Mouse (Mus musculus) midbrain, embryonic 10.5 days (tissue): ENCODE data around the gene Ppp2r3c. TPM values are rescaled to one million over a fixed set of nuclear protein-coding genes. Genes with fewer than 3 reads are reported as not detected.
"Not testable (repeated sequence)": the region's sequence is repeated elsewhere in the genome, so short reads cannot be mapped to it uniquely, and the experiment has no call there.

Experiments
- DNase-seq: peaks from one replicate; pipeline ENCODE4 v3.0.0-alpha.2; 2017; ENCODE audit warnings: low spot score
- H3K27ac ChIP-seq: fragments of 300-500 bp; sonication (generic); replicated peaks from 2 replicates; pipeline ENCODE4 v1.5.1; 2016; ENCODE audit warnings: mild to moderate bottlenecking
- H3K27me3 ChIP-seq: fragments of 300-500 bp; sonication (generic); 2 replicates; pipeline ENCODE4 v1.6.1; 2016; ENCODE audit warnings: low read depth, mild to moderate bottlenecking; ENCODE audit not compliant: poor library complexity, severe bottlenecking
- H3K36me3 ChIP-seq: fragments of 300-500 bp; sonication (generic); 2 replicates; pipeline ENCODE4 v1.6.1; 2016; ENCODE audit warnings: mild to moderate bottlenecking, moderate library complexity
- H3K4me1 ChIP-seq: fragments of 300-500 bp; sonication (generic); 2 replicates; pipeline ENCODE4 v1.6.1; 2016
- H3K4me3 ChIP-seq: fragments of 300-500 bp; sonication (generic); 2 replicates; pipeline ENCODE4 v1.5.1; 2016; ENCODE audit warnings: mild to moderate bottlenecking, moderate library complexity
- H3K9me3 ChIP-seq: fragments of 300-500 bp; sonication (generic); replicated peaks from 2 replicates; pipeline ENCODE4 v1.6.1; 2016; ENCODE audit warnings: mild to moderate bottlenecking
- WGBS: fragments of 180-500 bp; shearing (Covaris S2); methylation state at CpG from one replicate; pipeline ENCODE4 v1.1.7; 2016; 5-methylcytosine and 5-hydroxymethylcytosine counted together
- polyA plus RNA-seq: library from polyadenylated mRNA; unstranded; fragments of >200 nt; fragmentation: Nextera tagmentation; extraction: Ambion mirVana; gene quantifications from 2 replicates; pipeline ENCODE4 v1.2.1, GENCODE M21; 2016

Gene Ppp2r3c
- 24.2 and 26.6 TPM in 2 replicates for polyA plus RNA-seq

DNA sequence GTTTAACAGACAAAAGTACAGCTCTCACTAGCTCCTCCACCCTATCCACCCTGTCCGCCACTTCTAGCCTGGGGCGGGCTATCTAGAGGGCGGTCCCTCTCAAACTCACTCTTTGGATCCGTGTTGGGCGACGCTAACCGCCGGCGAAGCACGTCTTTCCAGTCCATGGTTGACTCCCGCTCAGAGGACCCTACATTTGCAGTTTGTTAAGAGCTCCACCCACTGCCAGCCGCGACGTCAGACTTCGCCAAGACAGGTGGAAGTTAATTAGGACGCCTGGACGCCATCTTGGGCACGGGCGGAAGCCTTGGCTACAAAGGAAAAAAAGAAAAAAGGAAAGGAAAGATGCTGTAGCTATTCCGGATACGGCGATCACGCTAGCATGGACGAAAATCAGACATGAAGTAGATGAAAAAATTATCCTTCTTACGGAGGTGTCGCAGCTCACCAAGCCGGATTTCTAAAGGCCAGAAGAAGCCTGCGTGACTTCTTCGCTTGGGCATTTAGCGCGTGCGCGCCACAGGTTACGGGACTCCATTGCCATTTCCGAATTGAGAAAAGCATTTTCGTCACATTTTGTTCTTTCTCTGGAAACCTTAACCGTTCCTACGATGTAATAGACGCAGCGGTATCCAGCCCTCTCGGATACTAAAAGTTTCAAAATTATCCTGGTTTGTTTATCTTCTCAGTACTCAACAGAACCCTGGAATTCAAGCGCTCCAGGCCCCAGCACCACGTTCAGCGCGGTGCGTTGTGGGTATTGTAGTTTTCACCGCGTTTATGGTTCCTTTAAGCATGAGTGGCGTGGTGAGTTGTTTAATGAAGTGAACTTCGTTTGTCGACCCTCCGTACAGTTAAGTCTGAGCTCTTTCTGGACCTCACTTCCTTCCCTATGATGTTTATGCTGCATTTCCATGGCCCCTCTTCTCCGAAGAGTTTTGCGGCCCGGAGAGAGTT, at the start of gene Ppp2r3c:
Ppp2r3c (minus strand) TSS at position 514 of the 957 bp plus-strand sequence.
- peak within 1 kb of the TSS; percentile 97 for H3K27ac ChIP-seq
- H3K9me3 ChIP-seq: peaks cover 2% of the 10 kb centered on the region; the same call in 1 of the 2 replicates
- H3K36me3 ChIP-seq: peaks cover 46% of the 10 kb centered on the region
- no peaks in the 10 kb centered on the region for H3K27me3 ChIP-seq
- peak; percentile 92 for DNase-seq
- H3K4me1 ChIP-seq: peaks cover 34% of the 10 kb centered on the region
- under 1% methylated on average over 55 of the region's 55 CpGs for WGBS
- H3K4me3 ChIP-seq: peak within 1 kb of the TSS; percentile 71

DNA sequence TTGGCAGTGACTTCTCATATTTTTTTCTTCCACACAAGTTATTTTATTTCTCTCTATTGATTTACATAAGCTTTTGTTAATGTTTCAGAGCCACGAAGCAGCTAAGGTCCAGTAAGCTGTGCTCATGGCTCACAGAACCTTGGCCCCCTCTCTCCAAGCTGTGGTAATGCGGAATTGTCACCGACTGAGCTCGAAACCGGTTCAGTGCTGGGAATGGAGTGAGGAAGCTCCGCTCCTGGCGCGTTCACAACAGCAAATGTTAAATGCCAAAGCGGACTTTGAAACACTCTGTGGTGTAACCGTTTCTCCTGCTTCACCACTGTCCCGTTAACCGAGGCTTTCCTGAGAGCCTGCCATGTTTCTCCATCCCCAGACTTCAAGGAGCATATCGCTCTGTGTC, 41.8 kb upstream of the Ppp2r3c start:
- no peaks in the 10 kb centered on the region for H3K36me3 ChIP-seq
- H3K4me3 ChIP-seq: no peak overlapping the region
- H3K27ac ChIP-seq: no peak overlapping the region
- H3K4me1 ChIP-seq: no peaks in the 10 kb centered on the region
- DNase-seq: no peak
- WGBS: 87% methylated on average over 13 of the region's 13 CpGs
- no peaks in the 10 kb centered on the region for H3K27me3 ChIP-seq
- H3K9me3 ChIP-seq: no peaks in the 10 kb centered on the region

DNA sequence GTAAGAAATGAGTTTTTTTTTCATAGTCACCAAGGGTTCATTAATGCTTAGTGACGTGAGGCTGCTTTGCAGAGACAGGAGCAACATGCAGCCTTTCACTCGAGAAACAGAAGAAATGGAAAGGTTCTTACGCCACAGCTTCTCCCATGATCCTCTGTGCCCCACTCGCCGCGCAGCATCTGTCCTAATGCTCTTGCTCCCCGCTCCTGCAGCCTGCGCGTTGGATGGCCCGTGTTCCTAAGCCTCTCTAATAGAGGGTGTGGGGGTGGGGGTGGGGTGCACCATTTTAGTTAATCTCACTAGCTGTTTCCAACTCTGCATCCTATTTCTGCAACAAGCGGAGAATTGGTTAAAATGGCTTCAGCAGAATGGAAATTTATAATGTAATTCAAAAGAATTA, 41.2 kb upstream of the Ppp2r3c start:
- H3K4me1 ChIP-seq: no peaks in the 10 kb centered on the region
- H3K27ac ChIP-seq: no peak overlapping the region
- H3K9me3 ChIP-seq: no peaks in the 10 kb centered on the region
- H3K4me3 ChIP-seq: no peak overlapping the region
- no peaks in the 10 kb centered on the region for H3K27me3 ChIP-seq
- 91% methylated on average over 11 of the region's 11 CpGs for WGBS
- DNase-seq: no peak
- H3K36me3 ChIP-seq: no peaks in the 10 kb centered on the region

DNA sequence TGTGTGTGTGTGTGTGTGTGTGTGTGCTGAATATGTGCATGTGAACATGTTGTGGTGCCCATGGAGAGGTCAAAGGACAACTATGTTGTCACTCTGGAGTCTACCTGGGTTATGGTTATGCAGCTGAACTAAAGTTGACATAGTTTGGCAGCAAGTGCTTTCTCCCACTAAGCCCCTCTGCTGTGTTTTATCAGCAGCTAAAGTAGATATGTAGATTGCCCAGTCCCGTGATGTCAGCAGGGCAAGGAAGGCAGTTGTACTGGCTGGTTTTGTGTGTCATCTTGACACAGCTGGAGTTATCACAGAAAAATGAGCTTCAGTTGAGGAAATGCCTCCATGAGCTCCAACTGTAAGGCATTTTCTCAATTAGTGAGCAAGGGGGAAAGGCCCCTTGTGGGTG, 40.2 kb upstream of the Ppp2r3c start:
- not testable (repeated sequence) for H3K27ac ChIP-seq, H3K4me1 ChIP-seq, H3K4me3 ChIP-seq, H3K9me3 ChIP-seq, DNase-seq, H3K36me3 ChIP-seq, H3K27me3 ChIP-seq
- 84% methylated on average over 1 of the region's 1 CpGs for WGBS

DNA sequence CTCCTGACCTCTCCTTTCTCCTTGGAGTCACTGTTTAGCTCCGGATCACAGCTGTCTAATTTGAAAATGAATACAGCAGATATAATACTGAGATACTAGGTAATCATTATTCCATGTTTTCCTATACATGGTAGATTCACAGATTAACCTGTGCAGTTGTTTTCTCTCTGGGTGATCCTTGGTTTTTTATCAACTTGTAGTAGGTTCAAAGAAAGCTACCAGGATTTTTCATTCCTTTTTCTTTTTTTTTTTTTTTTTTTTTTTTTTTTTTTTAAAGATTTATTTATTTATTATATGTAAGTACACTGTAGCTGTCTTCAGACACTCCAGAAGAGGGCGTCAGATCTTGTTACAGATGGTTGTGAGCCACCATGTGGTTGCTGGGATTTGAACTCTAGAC, 35.7 kb upstream of the Ppp2r3c start:
- H3K4me1 ChIP-seq: not testable (repeated sequence)
- 96% methylated on average over 1 of the region's 2 CpGs for WGBS

DNA sequence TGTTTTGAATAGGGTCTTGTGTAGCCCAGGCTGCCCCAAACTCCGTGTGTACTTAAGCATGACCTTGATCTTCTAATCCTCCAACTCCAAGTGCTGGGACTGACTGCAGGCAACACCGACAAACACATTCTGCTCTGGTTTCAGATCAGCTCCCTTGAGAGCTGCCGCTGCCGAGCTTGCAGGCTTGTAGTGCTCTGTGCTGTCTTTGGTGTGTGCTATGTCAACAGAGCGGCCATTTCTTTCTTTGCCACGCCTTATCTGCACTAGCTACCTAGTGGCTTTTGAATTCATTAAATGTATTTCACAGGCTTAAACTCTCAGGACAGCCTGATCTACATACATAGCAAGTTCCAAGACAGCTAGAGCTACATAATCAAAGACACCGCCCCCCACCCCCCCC, 30.9 kb upstream of the Ppp2r3c start:
- no peak overlapping the region for H3K27ac ChIP-seq
- 90% methylated on average over 7 of the region's 7 CpGs for WGBS
- no peaks in the 10 kb centered on the region for H3K9me3 ChIP-seq
- H3K4me3 ChIP-seq: no peak overlapping the region
- peaks cover 20% of the 10 kb centered on the region for H3K36me3 ChIP-seq
- H3K27me3 ChIP-seq: no peaks in the 10 kb centered on the region
- DNase-seq: no peak
- H3K4me1 ChIP-seq: no peaks in the 10 kb centered on the region

More for the DNA sequence above, 35.7 kb upstream of the Ppp2r3c start:
- H3K27ac ChIP-seq, H3K4me3 ChIP-seq, DNase-seq, H3K9me3 ChIP-seq, H3K27me3 ChIP-seq, H3K36me3 ChIP-seq: not testable (repeated sequence)

DNA sequence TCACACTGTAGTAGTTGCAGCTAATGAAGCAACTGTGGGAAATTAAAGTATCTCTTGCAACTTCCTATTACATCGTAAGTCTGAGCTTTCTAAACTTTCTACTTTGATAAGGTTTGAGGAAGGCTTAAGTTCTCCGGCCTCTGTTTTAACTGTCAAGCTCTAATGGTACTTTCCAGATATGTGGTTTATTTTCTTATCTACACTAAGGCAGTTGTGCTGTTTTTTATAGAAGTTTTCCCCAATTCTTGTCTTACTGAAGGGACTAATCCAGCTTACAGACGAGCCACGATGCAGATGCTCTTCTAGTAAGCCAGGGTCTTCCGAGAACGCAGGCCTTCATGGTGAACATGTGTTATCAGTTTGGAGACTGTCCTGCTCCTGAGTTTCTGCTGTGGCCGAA, 26.6 kb upstream of the Ppp2r3c start:
- no peak overlapping the region for H3K27ac ChIP-seq
- H3K36me3 ChIP-seq: peaks cover 17% of the 10 kb centered on the region
- no peak overlapping the region for H3K4me3 ChIP-seq
- DNase-seq: no peak
- no peaks in the 10 kb centered on the region for H3K27me3 ChIP-seq
- WGBS: 94% methylated on average over 7 of the region's 7 CpGs
- no peaks in the 10 kb centered on the region for H3K9me3 ChIP-seq
- H3K4me1 ChIP-seq: no peaks in the 10 kb centered on the region

DNA sequence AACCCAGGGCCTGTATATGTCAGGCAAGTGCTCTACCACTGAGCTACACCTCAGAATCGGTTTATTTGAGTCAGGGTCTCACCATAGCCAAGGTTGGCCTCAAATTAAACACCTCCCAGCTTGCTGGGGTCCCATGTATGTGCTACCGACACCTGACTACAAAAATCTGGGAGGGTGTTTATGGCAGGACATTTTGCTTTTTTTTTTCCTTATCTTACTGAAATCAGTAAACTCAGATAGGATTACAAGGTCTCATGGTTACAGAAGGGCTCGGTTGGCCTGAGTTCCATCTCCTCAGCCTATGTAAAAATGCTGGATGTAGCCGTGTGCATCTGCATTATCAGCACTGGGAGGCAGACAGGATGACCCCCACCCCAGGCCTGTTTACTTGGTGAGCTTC, 26.0 kb upstream of the Ppp2r3c start:
- Histone ChIP-seq H3K36me3 (peaks cover 16% of the 10 kb centered on the region), H3K27ac (no peak overlapping the region), H3K4me1 (no peaks in the 10 kb centered on the region), H3K4me3 (no peak overlapping the region), H3K9me3 (no peaks in the 10 kb centered on the region), H3K27me3 (no peaks in the 10 kb centered on the region)
- WGBS: 88% methylated on average over 4 of the region's 4 CpGs
- no peak for DNase-seq

DNA sequence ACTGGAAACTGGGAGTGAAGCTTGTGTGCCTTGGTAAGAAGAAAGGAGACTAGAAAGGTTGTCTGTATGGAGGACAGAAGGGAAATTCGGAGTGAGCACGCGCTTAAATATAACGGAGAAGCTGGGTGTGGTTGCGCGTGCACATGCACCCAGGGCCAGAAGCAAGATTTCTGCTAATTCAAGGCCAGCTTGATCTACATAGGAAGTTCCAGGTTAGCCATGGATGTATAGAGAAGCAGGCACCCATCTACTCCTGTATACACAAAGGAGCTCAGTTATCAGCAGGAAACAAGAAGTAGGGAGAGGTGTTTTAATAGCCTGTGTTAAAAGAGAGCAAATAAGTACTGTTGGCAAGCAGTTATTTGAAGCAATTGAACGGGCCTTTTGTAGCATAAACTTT, 22.9 kb upstream of the Ppp2r3c start:
- DNase-seq: no peak
- Histone ChIP-seq H3K4me1 (no peaks in the 10 kb centered on the region), H3K4me3 (no peak overlapping the region), H3K9me3 (no peaks in the 10 kb centered on the region), H3K27ac (no peak overlapping the region), H3K36me3 (peaks cover 12% of the 10 kb centered on the region), H3K27me3 (no peaks in the 10 kb centered on the region)
- 97% methylated on average over 7 of the region's 7 CpGs for WGBS

DNA sequence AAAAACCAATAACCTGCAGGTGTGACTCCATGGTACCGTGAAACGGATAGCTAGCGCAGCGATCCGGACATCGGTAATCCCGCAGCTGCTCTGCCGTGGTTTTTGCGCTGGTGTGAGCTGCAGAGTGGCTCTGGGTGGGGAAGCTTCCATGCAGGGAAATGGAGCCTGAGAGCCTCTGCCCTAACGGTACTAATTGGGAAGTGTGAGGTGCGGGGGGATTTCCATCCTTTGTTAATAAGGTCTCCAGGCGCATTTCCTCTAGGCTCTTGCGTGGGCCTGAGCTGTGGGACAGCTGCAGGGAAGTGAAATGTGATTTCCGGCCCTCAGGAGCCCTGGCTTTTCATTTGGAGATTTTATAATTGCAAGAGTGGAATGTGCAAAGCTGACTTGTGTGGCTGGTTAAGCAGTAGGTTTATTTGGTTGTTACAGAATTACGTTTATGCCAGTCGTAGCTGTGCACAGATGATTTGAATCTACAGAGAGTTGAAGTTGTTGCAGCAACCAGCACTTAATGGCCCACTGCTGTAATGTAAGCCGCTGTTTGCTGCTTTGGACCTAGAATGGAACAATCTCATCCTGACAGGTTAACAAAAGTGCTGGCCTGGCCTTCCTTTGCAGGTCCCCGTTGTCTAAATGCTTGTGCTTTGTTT, 19.0 kb upstream of the Ppp2r3c start:
- H3K27ac ChIP-seq: no peak overlapping the region
- H3K4me1 ChIP-seq: no peaks in the 10 kb centered on the region
- H3K9me3 ChIP-seq: no peaks in the 10 kb centered on the region
- no peak overlapping the region for H3K4me3 ChIP-seq
- H3K27me3 ChIP-seq: no peaks in the 10 kb centered on the region
- DNase-seq: no peak
- peaks cover 10% of the 10 kb centered on the region for H3K36me3 ChIP-seq
- WGBS: 93% methylated on average over 18 of the region's 18 CpGs

DNA sequence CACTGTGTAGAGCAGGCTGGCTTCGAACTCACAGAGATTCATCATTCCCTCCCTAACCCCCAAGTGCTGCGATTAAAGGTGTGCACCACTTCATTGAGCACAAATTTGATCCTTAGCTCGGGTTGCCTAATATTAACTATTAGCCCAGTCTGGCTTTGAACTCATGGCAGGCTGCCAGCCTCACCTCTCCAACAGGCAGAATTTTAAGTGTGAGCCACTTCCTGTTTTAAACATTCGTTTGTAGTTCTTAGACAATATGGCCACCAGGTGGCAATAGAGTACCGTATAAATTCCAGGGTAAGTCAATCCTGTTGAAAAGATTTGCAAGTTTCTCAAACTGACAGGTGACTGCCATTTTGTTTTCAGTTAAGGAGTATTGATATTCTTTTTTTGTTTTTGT, 12.4 kb upstream of the Ppp2r3c start:
- DNase-seq: peak; percentile 42
- H3K27me3 ChIP-seq: no peaks in the 10 kb centered on the region
- no peak overlapping the region for H3K4me3 ChIP-seq
- no peaks in the 10 kb centered on the region for H3K4me1 ChIP-seq
- WGBS: 54% methylated on average over 5 of the region's 5 CpGs
- H3K27ac ChIP-seq: no peak overlapping the region
- peaks cover 23% of the 10 kb centered on the region for H3K36me3 ChIP-seq
- no peaks in the 10 kb centered on the region for H3K9me3 ChIP-seq

DNA sequence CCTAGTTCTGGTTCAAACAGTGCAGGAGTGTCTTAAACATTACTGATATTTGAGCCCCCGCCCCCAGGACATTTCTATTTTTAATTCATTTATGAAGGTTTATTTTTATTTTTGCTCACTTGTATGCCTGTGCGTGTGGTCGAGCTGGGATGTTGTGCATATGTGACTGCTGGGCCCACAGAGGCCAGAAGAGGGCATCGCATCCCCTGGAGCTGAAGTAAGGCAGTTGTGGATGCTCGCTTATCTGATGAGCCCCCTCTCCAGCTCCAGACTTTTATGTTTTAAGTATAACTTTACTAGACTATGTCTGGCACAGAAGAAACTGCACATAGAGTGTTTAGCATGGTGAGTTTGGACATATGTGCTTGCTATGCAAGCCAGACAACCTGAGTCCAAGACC, 11.1 kb upstream of the Ppp2r3c start:
- Histone ChIP-seq H3K4me3 (no peak overlapping the region), H3K9me3 (no peaks in the 10 kb centered on the region), H3K36me3 (peaks cover 29% of the 10 kb centered on the region), H3K4me1 (no peaks in the 10 kb centered on the region), H3K27ac (no peak overlapping the region), H3K27me3 (no peaks in the 10 kb centered on the region)
- DNase-seq: no peak
- 90% methylated on average over 5 of the region's 5 CpGs for WGBS

DNA sequence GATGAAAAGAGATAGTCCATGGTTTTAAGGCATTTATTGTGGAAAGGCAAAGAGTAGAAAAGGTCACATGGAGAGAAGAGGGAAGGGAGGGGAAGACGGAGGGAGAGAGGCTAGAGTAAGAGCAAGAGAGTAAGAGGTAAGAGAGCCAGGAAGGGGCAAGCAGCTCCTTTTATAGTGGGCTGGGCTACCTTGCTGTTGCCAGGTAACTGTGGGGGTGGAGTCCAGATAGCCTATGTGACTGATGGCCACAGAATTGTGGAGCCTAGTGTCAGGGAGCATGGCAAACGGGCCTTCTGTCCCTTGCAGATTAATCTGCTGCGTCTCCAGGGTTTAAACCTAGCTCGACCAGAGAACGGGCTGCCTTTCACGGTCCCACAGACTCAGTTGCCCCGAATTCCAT, 9.0 kb upstream of the Ppp2r3c start:
- no peaks in the 10 kb centered on the region for H3K27me3 ChIP-seq

More for the DNA sequence above, 9.0 kb upstream of the Ppp2r3c start:
- no peak overlapping the region for H3K27ac ChIP-seq
- 86% methylated on average over 7 of the region's 7 CpGs for WGBS
- H3K36me3 ChIP-seq: peaks cover 40% of the 10 kb centered on the region
- no peaks in the 10 kb centered on the region for H3K4me1 ChIP-seq
- no peak for DNase-seq
- H3K4me3 ChIP-seq: no peak overlapping the region
- no peaks in the 10 kb centered on the region for H3K9me3 ChIP-seq
